Mouse (Mus musculus) spleen, adult 2 months (tissue): ENCODE results near the gene Als2cl.

Experiments
- CTCF ChIP-seq: fragments of 200-500 bp; IDR thresholded peaks from 2 replicates; pipeline ENCODE4 v1.5.1; 2011; ENCODE audit warnings: mild to moderate bottlenecking, inconsistent platforms; ENCODE audit not compliant: insufficient read depth, insufficient read length, insufficient replicate concordance; ENCODE audit errors: extremely low read depth
- POLR2A ChIP-seq: fragments of 200-500 bp; IDR thresholded peaks from 2 replicates; pipeline ENCODE4 v1.6.1; 2011; ENCODE audit warnings: low read depth, low read length, inconsistent platforms

GRCm38 (mm10) chr9:110877353-110877752 is 2.3 kb upstream of the Als2cl start:
- TF ChIP-seq CTCF (no peak), POLR2A (no peak)
